Mouse (Mus musculus) midbrain, embryonic 11.5 days (tissue): Measurements from ENCODE around the gene Gldn. TPM values are rescaled to one million over a fixed set of nuclear protein-coding genes. Genes with fewer than 3 reads are reported as not detected.

Experiments used
- ATAC-seq: fragments of 200-750 bp; cut with Nextera tagmentation; 2 replicates; pipeline ENCODE4 v1.8.0; 2017; ENCODE audit warnings: moderate TSS enrichment, moderate library complexity; ENCODE audit not compliant: low FRiP score
- DNase-seq: peaks from one replicate; pipeline ENCODE4 v3.0.0; 2015; ENCODE audit warnings: low spot score; ENCODE audit errors: missing footprints
- H3K27ac ChIP-seq: fragments of 300-500 bp; sonication (generic); 2 replicates; pipeline ENCODE4 v1.5.1; 2014; ENCODE audit warnings: low read depth, low read length
- H3K27me3 ChIP-seq: fragments of 300-500 bp; sonication (generic); 2 replicates; pipeline ENCODE4 v1.6.1; 2014; ENCODE audit warnings: mild to moderate bottlenecking, low read length, moderate library complexity, mixed read lengths; ENCODE audit not compliant: control insufficient read depth, insufficient read depth
- H3K36me3 ChIP-seq: fragments of 300-500 bp; sonication (generic); 2 replicates; pipeline ENCODE4 v1.6.1; 2014; ENCODE audit warnings: mild to moderate bottlenecking, low read length, moderate library complexity, mixed read lengths; ENCODE audit not compliant: control insufficient read depth, insufficient read depth
- H3K4me1 ChIP-seq: fragments of 300-500 bp; sonication (generic); 2 replicates; pipeline ENCODE4 v1.6.1; 2014; ENCODE audit warnings: low read length; ENCODE audit not compliant: control insufficient read depth, insufficient read depth
- H3K4me2 ChIP-seq: fragments of 300-500 bp; sonication (generic); 2 replicates; pipeline ENCODE4 v1.6.1; 2014; ENCODE audit warnings: mild to moderate bottlenecking, moderate library complexity
- H3K4me3 ChIP-seq: fragments of 300-500 bp; sonication (generic); 2 replicates; pipeline ENCODE4 v1.5.1; 2014; ENCODE audit warnings: low read depth, low read length
- H3K9ac ChIP-seq: fragments of 300-500 bp; sonication (generic); 2 replicates; pipeline ENCODE4 v1.6.1; 2014; ENCODE audit warnings: low read length
- H3K9me3 ChIP-seq: fragments of 300-500 bp; sonication (generic); 2 replicates; pipeline ENCODE4 v1.6.1; 2016; ENCODE audit warnings: low read length; ENCODE audit not compliant: control insufficient read depth
- WGBS: fragments of 180-500 bp; shearing (Covaris S2); extraction: QIAGEN DNeasy Blood & Tissue Kit; methylation state at CpG from one replicate; pipeline ENCODE4 v1.1.7; 2014; 5-methylcytosine and 5-hydroxymethylcytosine counted together
- polyA plus RNA-seq: library from polyadenylated mRNA; unstranded; fragments of >200 nt; fragmentation: Nextera tagmentation; extraction: Ambion mirVana; gene quantifications from 2 replicates; pipeline ENCODE4 v1.2.1, GENCODE M21; 2014

Gene Gldn
- polyA plus RNA-seq, 1 experiment from 2014 or later: 0.16 TPM

GRCm38 (mm10) chr9:54299389-54299788 lies 13.1 kb downstream of the Gldn start:
- no peaks in the 10 kb centered on the region for H3K9me3 ChIP-seq
- no peak overlapping the region for H3K27ac ChIP-seq
- no peak overlapping the region for H3K4me2 ChIP-seq
- H3K27me3 ChIP-seq: no peaks in the 10 kb centered on the region
- no peak overlapping the region for H3K4me3 ChIP-seq
- no peak for DNase-seq
- no peak for ATAC-seq
- H3K4me1 ChIP-seq: no peaks in the 10 kb centered on the region
- no peak overlapping the region for H3K9ac ChIP-seq
- no peaks in the 10 kb centered on the region for H3K36me3 ChIP-seq
- WGBS: 88% methylated on average over 3 of the region's 3 CpGs

GRCm38 (mm10) chr9:54299792-54300191 lies 13.5 kb downstream of the Gldn start:
- no peaks in the 10 kb centered on the region for H3K36me3 ChIP-seq
- H3K27ac ChIP-seq: no peak overlapping the region
- no peaks in the 10 kb centered on the region for H3K27me3 ChIP-seq
- no peak overlapping the region for H3K9ac ChIP-seq
- H3K4me1 ChIP-seq: no peaks in the 10 kb centered on the region
- no peak overlapping the region for H3K4me2 ChIP-seq
- no peak for ATAC-seq
- DNase-seq: no peak
- no peak overlapping the region for H3K4me3 ChIP-seq
- no peaks in the 10 kb centered on the region for H3K9me3 ChIP-seq

GRCm38 (mm10) chr9:54301255-54301654 lies 15.0 kb downstream of the Gldn start:
- Histone ChIP-seq H3K9me3 (no peaks in the 10 kb centered on the region), H3K9ac (no peak overlapping the region), H3K36me3 (no peaks in the 10 kb centered on the region), H3K27ac (no peak overlapping the region), H3K4me1 (no peaks in the 10 kb centered on the region), H3K27me3 (no peaks in the 10 kb centered on the region), H3K4me2 (no peak overlapping the region), H3K4me3 (no peak overlapping the region)
- 85% methylated on average over 4 of the region's 4 CpGs for WGBS
- ATAC-seq (no peak), DNase-seq (no peak)

GRCm38 (mm10) chr9:54308209-54308608 lies 21.9 kb downstream of the Gldn start:
- Histone ChIP-seq H3K9me3 (no peaks in the 10 kb centered on the region), H3K4me2 (no peak overlapping the region), H3K9ac (no peak overlapping the region), H3K27ac (no peak overlapping the region), H3K4me1 (no peaks in the 10 kb centered on the region), H3K4me3 (no peak overlapping the region), H3K27me3 (no peaks in the 10 kb centered on the region), H3K36me3 (no peaks in the 10 kb centered on the region)
- DNase-seq (no peak), ATAC-seq (no peak)
- WGBS: 82% methylated on average over 1 of the region's 1 CpGs

GRCm38 (mm10) chr9:54308751-54309358 lies 22.6 kb downstream of the Gldn start:
- 67% methylated on average over 2 of the region's 2 CpGs for WGBS

GRCm38 (mm10) chr9:54316363-54316762 lies 30.1 kb downstream of the Gldn start:
- no peaks in the 10 kb centered on the region for H3K27me3 ChIP-seq
- H3K4me2 ChIP-seq: no peak overlapping the region
- H3K4me1 ChIP-seq: no peaks in the 10 kb centered on the region
- no peak overlapping the region for H3K9ac ChIP-seq
- no peaks in the 10 kb centered on the region for H3K9me3 ChIP-seq
- 78% methylated on average over 9 of the region's 9 CpGs for WGBS
- H3K36me3 ChIP-seq: no peaks in the 10 kb centered on the region
- H3K4me3 ChIP-seq: no peak overlapping the region
- ATAC-seq: no peak
- H3K27ac ChIP-seq: no peak overlapping the region
- DNase-seq: no peak

More at GRCm38 (mm10) chr9:54308751-54309358, 22.6 kb downstream of the Gldn start:
- H3K9ac ChIP-seq: no peak overlapping the region
- DNase-seq (no peak), ATAC-seq (no peak)
- no peaks in the 10 kb centered on the region for H3K27me3 ChIP-seq
- H3K4me1 ChIP-seq: no peaks in the 10 kb centered on the region
- no peak overlapping the region for H3K4me3 ChIP-seq
- H3K27ac ChIP-seq: no peak overlapping the region
- no peaks in the 10 kb centered on the region for H3K9me3 ChIP-seq
- no peak overlapping the region for H3K4me2 ChIP-seq
- no peaks in the 10 kb centered on the region for H3K36me3 ChIP-seq

GRCm38 (mm10) chr9:54323456-54323855 lies 37.2 kb downstream of the Gldn start:
- no peaks in the 10 kb centered on the region for H3K27me3 ChIP-seq
- H3K4me3 ChIP-seq: no peak overlapping the region
- H3K4me1 ChIP-seq: no peaks in the 10 kb centered on the region
- 48% methylated on average over 8 of the region's 8 CpGs for WGBS
- no peaks in the 10 kb centered on the region for H3K9me3 ChIP-seq
- ATAC-seq (peak; percentile 40; the same call in 1 of the 2 replicates), DNase-seq (peak; percentile 86)
- H3K4me2 ChIP-seq: no peak overlapping the region
- H3K9ac ChIP-seq: no peak overlapping the region
- no peaks in the 10 kb centered on the region for H3K36me3 ChIP-seq
- no peak overlapping the region for H3K27ac ChIP-seq

GRCm38 (mm10) chr9:54329201-54329600 lies 42.9 kb downstream of the Gldn start:
- H3K9ac ChIP-seq: no peak overlapping the region
- DNase-seq: no peak
- 94% methylated on average over 7 of the region's 7 CpGs for WGBS
- H3K4me1 ChIP-seq: no peaks in the 10 kb centered on the region
- H3K4me2 ChIP-seq: no peak overlapping the region
- H3K36me3 ChIP-seq: no peaks in the 10 kb centered on the region
- no peak overlapping the region for H3K4me3 ChIP-seq
- no peaks in the 10 kb centered on the region for H3K27me3 ChIP-seq
- no peaks in the 10 kb centered on the region for H3K9me3 ChIP-seq
- no peak for ATAC-seq
- H3K27ac ChIP-seq: no peak overlapping the region

GRCm38 (mm10) chr9:54335582-54335981 lies 49.3 kb downstream of the Gldn start:
- no peaks in the 10 kb centered on the region for H3K27me3 ChIP-seq
- no peak overlapping the region for H3K27ac ChIP-seq
- DNase-seq (no peak), ATAC-seq (0 out of 2 replicates have a peak, but pooled peaks have one; percentile 19)
- no peak overlapping the region for H3K4me2 ChIP-seq
- H3K9ac ChIP-seq: no peak overlapping the region
- no peaks in the 10 kb centered on the region for H3K36me3 ChIP-seq
- 60% methylated on average over 12 of the region's 12 CpGs for WGBS
- no peaks in the 10 kb centered on the region for H3K4me1 ChIP-seq
- no peak overlapping the region for H3K4me3 ChIP-seq
- no peaks in the 10 kb centered on the region for H3K9me3 ChIP-seq
